Mouse (Mus musculus): ENCODE results near the gene Odf3l1.

DNA sequence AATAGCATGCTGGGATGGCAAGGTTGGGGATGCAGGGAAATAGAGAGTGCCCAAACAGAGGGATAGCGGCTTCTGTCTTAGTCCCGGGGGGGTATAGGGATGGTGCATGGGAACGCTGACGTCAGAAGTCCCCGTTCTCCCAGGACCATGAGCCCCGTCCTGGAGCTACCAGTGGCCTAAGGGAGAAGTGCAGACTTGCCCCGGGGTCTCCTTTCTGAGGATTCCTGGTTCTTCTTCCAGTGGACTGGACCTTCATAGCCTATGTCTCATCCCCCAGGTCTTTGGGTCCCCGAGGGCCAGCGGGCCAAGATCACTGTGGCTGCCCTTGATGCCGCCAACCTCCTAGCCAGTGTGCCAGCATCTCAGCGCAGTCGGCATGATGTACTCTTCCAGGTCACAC lies 32.3 kb upstream of the Odf3l1 start:
- TF ChIP-seq CTCF (IDR thresholded peaks at IDR 0.05; ENCODE audit: control insufficient read depth, insufficient read depth, insufficient replicate concordance, low read depth, low read length) (no peak), POLR2A (IDR thresholded peaks at IDR 0.05; ENCODE audit: control insufficient read depth, low read depth, low read length) (no peak)
